Mouse (Mus musculus) cerebellum, adult 11-12 months (tissue): ENCODE results near the gene Acacb.

Source experiments
- DNase-seq: peaks from one replicate; pipeline ENCODE4 v3.0.0; 2022

The Acacb gene

DNA sequence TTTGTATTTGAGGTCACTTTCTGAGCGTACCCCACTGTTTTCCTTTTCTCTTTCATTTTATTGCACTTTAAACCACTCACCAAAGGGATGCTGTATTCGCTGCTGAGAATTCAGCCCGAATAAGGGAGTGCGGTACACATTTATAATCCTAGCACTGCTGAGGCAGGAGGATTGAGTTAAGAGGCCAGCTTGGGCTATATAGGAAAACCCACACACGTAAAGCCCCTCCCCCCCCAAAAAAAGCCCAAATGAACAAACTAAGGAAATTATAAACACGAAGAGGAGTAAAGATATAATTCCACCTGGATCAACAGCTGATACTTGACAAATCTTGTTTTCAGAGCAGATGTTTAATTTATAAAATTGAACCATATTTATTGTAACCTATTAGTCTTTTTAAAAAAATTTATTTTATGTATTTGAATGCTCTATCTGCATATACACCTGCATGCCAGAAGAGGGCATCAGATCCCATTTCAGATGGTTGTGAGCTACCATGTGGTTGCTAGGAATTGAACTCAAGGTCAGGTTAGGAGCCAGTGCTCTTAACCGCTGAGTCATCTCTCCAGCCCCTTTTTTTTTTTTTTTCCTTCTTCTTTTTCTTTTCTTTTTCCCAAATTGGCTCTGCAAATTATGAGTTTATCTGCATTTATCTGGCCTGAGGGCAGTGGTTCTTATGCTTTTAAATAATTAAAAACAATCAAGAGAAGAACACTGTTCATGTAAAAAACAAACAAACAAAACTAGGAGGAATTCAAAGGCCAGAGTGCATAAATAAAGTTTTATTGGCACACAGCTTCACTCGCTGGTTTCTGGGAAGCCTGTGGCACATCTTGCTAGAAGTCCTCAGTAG lies 30.4 kb downstream of the Acacb start:
- DNase-seq = no peak

DNA sequence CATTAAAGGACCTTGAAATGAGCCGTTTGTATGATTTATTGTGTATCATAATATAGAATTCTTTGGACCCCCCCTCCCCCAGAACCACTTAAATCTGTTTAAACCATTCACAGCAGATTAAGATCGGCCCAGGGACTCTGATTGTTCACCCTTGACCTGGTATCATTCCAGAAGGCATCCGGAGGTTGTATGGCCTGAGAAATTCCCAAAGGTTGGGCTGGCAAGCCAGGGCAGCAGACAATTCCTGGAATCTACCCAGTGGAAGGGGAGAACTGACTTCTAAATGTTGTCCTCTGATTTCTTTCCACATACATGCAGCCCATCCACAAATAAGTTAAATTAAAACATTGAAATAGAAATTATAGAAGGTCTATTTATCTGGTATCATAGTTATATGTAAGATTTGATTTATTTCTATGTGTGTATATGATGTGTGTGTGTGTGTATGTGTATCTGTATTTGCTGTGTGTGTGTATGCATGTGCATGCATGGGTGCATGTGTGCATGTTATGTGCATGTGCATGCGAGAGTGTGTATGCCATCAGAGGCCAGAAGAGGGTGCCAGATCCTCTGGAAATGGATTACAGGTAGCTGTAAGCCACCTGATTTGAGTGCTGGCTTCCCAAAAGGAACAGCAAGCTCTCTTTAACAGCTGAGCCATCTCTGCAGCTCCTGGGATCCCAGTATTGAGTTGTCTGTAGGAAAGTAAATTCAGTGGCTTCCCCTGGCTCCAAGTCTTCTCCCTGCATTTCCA lies 31.8 kb downstream of the Acacb start:
- no peak for DNase-seq

DNA sequence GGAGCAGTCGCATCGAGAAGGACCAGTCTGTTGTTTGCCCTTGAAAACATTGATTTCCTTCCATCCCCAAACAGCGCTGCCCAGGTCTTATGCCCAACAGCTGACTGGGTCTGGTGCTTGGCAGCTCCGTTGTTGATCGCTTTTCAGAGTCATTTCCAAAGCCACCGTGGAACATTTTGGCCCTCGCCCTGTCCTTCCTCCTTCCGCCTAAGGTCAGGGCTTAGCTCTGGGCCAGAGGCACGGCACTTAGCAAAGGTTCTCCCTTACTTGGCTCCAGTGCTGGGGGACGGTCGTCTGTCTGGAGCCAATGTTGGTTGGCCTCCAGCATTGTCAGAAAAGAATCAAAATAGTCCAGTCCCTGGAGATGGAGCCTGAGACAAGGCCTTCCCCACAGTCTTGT lies 33.2 kb downstream of the Acacb start:
- peak; percentile 8 for DNase-seq

DNA sequence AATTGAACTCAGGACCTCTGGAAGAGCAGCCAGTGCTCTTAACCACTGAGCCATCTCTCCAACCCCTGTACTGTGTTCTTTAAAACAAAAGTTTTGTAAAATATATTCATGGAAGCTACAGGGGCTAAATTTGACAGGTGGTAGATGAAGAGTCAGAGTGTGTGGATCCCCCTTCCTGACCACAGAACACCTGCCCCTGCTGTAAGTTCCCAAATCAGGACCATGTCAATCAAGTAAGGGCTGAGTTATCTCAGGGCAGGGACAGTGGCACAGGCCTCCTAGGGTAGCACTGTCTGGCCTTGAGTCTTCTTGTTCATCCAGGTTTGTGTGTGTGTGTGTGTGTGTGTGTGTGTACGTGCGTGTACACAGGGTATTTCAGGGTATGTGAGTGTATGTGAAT lies 37.2 kb downstream of the Acacb start:
- DNase-seq = no peak

DNA sequence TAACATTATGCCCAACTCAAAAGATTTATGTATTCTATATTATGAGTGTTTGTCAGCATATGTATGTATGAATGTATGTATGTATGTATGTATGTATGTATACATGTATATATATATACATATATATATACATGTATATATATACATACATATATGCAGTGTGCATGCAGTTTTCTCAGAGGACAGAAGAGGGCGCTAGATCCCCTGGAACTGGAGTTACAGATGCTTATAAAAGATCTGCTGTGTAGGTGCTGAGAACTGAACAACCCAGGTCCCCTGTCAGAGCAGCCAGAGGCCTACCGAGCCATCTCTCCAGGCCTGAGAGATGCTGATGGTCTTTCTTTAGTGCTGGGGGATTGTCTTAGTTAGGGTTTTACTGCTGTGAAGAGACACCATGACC lies 40.8 kb downstream of the Acacb start:
- DNase-seq = no peak

DNA sequence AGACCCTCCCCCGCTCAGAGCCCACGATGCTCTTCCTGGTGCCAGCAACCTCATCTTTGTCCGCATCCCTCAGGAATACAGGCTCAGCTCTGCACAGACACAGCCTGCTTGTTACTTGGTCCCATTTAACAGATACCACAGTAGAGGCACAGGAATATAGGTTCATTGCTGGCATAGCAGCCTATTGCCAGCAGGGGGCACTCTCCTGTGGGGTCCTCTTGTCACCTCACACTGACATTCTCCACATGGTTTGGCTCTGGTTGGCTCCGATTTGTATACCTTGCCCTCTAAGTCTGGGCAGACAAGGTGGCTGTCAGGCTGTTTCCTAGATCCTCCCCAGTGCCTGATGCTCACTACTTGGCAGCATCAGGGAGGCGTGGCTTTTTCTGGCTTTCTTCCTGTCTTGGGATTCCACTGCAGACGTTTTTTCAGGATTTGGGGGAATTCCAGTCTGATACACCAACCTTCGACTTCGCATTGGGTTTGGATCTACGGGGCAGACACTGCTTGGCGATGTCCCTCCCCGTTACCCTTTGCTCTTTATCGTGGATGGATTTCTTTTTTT lies 42.6 kb downstream of the Acacb start:
- no peak for DNase-seq

DNA sequence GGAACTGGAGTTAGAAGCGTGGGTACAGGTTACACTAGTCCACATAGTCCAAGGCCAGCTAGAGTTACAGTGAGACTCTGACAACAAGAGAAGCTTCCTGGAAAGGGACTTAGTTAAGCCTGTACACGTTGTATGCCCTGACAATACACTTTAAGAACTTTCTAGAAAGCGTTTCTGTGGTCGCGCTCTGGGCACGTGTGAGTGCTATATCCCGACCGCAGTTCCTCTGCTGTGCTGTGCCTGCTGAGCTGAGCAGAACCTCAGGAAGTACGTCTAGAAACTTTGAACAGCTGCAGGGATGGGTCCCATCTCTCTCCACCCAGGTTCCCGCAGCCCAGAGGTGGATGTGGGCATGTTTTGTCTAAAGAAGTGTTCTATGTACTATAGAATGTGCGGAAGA lies 47.8 kb downstream of the Acacb start:
- no peak for DNase-seq

DNA sequence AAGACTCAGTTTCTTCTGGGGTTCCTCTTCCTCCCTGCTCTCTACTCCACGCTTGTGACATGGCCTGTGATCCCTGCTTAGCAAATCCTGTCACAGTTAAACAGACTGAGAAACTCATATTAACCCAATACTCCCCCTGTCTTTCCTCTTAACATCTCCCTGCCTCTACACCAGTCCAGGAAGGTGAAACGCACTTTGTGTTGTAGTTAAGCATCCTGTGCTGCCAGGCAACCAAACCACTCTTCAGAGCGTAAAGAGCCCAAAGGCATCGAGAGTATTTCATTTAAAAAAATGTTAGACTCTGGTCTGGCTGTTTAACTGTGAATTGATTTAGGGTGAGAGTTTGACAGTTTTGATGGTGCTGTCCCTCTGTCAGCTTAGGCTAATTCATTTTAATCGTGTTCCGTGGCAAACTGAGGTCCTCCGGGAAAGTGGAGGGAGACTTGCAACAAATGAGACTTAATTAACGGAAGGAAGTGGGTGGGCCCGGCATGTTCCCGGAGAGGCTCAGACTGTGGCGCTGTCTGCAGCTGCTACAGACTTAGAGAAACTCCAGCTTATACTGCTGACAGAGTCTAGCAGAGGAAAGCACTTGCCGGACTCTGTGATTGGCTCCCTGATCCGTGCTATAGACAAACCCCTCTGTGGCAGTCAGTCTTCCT lies 52.9 kb downstream of the Acacb start:
- no peak for DNase-seq

DNA sequence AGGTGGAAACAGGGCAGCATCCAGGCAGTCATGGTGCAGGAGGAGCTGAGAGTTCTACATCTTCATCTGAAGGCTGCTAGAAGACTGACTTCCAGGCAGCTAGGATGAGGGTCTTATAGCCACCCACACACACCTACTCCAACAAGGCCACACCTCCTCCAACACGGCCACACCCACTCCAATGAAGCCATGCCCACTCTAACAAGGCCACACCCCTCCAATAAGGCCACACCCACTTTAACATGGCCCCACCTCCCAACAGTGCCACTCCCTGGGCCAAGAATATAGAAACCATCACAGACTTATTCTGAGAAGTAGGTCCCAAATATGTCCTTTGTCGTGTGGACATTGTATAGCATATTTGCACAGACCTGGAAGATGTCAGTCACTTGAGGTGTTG lies 59.8 kb downstream of the Acacb start:
- no peak for DNase-seq

DNA sequence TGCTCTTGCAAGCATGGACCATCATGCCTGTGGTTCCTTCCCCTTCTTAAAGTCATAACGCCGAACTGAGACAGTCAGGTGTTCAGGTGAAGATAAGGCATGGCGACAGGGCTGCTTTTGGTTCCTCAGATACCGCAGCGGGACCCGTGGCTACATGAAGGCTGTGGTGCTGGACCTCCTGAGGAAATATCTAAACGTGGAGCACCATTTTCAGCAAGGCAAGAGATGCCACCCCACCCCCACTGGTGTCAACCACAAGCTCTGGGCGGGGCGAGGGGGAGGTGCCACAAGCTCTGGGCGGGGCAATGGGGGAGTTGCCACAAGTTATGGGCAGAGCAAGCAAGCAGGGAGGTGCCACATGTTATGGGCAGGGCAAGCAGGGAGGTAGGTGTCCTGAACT lies 66.8 kb downstream of the Acacb start:
- DNase-seq = no peak

DNA sequence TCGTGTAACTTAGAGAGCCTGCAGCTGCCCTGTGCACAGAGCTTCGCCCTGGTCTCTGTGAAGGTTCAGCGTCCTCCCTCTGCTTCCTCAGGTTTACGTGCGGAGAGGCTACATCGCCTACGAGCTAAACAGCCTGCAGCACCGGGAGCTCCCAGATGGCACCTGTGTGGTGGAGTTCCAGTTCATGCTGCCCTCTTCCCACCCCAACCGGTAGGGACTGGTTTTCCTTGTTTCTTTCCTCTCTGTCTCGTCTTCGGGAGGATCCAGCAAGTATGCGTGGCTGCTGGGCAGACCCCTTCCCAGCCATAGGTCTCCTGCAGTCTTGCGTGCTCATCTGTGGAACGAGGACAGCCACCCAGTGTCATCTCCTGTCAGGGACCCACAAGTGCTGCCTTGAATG lies 72.4 kb downstream of the Acacb start:
- DNase-seq = no peak

DNA sequence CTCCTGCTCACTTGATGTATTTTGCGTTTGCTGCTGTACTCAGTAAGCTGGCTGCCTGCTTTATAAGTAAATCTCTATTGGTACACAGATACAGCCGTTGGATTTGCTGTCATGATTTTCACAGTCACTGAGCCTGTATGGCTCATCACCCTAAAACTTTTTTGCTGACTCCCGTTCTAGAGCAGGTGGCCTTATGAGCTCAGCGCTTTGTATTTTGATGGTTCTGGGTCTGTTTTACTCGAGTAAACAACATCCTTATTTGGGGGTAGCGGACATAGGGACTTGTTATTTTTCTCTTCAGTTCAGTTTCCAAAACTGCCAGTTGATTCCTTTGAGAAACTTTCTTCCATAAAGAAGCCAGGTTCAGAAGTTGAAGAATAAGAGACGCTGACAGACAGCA lies 79.7 kb downstream of the Acacb start:
- no peak for DNase-seq

DNA sequence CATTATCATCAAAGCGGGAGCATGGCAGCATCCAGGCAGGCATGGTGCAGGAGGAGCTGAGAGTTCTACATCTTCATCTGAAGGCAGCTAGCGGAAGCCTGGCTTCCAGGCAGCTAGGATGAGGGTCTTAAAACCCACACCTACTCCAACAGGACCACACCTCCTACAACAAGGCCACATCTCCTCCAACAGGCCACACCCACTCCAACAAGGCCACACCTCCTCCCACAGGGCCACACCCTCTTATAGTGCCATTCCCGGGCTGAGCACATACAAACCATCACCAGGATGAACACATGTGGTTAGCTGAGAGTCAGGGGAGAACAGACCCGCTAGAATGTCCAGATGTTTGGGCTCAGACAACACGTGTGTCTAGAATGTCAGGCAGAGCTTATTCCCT lies 82.6 kb downstream of the Acacb start:
- no peak for DNase-seq

DNA sequence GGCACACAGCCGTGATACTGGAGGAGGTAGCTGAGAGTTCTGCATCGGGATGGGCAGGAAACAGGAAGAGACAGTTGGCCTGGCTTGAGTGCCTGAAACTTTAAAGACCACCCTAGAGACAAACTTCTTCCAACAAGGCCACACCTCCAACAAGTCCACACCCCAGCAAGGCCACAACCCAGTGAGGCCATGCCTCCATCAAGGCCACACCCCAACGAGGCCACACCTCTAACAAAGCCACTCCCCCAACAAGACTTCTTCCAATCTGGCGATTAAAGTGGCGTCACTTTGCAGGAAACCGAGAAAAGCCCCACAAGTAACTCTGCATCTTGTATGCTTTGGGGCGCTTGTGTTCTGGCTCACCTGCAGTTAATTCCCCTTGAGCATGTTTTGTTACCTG lies 92.6 kb downstream of the Acacb start:
- no peak for DNase-seq

DNA sequence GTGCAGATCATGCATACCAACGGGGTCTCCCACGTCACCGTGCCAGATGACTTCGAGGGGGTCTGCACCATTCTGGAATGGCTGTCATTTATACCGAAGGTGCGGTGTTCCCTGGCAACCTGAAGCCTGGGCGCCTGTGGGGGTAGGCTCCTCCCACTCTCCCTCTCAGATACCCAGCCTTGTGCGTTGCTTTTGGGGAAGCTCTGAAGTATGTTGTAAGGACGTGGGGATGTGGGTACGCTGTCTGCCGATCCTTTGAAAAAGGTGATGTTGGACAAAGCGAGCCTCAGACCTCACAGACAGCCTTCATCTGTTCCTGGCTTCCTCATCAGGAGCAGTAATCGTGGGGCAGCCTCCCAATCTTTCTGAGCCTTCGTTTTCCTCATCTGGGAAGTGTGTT lies 93.4 kb downstream of the Acacb start:
- DNase-seq = no peak

DNA sequence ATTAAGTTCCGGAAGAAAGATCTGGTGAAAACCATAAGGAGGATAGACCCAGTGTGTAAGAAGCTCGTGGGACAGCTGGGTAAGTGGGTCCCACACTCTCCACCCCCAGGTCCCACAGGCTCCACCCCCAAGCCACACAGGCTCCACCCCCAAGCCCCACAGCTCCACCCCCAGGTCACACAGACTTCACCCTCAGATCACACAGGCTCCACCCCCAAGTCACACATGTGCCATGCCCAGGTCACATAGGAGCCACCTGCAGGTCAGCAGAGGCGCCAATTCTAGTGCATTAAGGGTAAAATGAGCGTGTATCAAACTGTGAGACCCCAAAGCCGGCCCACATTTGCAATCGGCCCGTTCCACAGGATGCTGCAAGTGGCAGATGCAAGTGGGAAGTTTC lies 100.1 kb downstream of the Acacb start:
- DNase-seq = no peak

DNA sequence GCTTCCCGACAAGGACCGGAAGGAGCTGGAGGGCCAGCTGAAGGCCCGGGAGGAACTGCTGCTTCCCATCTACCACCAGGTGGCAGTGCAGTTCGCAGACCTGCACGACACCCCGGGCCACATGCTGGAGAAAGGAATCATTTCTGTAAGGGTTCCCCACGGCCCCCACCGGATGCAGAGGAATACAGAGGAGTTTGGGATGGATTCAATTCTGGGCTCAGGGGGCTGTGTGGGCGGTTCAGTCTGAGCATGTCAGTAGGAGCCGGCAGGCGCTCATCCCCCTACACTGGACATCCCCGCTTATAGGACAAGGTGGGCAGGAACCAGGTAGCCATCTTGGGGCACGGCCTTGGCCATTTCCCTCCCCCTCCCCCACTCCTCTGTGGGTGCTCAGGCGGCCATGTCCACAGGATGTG lies 101.8 kb downstream of the Acacb start:
- DNase-seq = peak; percentile 28

DNA sequence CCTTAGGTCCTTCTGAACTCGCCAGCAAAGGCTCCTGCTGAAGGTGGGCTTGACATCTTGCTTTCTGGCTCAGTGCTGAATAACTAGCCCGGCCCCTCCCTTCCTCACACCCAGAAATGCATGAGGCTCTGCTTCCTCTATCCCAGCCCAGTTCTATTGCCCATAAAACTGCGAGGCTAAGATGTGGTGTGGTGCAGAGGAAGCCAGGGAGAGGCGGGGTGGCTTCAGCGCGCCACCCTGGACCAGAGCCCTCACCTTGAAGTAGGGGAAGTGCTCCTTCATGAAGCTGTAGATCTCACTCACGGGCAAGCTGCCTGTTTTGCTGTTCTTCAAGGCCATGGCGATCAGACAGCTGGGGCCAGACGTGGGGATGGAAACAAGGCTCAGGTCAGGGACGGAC lies 113.2 kb downstream of the Acacb start:
- no peak for DNase-seq

DNA sequence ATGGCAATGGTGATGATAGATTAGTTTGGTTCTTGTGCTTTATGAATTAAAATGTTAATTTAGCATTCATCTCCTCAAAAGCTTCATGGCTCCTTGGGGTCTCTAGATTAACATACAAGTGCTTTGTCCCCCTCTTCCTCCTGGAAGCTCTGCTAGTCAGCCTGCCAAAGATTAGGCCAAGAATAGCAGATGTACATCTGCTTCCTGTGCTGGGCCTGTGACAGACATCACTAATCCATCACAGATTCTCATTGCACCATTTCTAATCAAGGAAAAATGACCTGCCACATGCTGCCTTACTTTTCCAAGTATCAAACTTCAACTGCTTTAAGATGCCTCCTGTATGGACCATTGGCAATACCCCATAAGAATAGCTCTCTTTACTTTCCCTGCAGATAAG lies 115.2 kb downstream of the Acacb start:
- DNase-seq = no peak

DNA sequence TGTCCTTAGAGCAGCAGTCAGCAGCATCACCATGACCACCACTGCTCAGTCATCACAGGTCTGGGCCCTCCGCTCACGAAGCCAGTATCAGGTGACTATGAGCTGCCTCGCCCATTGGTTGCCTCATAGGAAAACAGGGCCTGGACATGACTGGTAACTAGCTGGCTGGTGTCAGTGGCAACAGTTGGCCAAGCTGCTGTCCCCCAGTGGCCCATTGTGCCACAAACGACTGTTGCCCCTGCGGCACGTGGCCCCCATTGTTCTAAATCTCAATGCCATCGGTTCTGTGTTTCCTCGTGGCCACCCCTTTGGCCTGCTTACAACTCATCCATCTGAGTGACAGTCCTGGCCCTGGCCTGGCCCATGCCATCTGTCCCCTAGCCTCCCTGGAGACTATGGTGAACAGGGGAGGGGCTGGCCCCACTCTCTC lies 117.7 kb downstream of the Acacb start:
- DNase-seq = peak; percentile 4

DNA sequence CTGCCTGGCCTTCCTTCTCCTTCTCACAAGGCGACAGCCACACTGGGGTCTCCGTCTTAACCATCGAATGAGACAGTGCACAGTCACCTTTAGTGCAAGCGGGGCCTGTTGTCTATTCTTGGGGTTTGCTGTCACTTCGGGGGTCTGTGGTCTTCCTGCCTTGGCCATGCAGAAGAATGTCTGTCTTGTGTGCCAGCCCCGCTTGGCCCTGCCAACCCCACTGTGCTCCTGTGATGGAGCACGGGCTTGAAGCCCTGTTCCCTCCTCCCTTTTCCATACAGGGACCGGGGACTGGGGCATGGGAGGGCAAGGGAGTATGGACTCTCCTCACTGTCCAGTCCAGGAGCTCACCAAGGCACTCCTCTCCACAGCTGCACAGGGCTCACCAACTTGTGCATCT lies 118.5 kb downstream of the Acacb start:
- no peak for DNase-seq

DNA sequence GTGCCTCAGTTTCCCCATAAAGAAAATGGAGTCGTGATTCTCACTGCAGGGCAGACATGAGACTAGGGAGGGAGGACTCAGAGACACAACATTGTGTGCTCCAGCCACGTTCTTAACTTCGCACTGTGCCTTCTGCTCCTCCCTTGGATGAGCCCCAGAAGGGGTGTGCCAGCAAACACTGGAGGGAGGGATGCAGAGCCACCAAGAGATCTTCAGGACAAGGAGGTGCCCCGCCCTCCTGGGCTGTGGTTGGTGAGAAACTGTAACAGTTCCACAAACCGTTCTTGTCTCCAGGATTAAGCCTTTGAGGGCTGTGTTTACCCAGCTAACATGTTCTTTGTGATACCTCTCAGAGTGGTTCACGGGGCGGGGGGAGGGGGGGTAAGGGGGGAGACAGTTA lies 122.3 kb downstream of the Acacb start:
- no peak for DNase-seq

DNA sequence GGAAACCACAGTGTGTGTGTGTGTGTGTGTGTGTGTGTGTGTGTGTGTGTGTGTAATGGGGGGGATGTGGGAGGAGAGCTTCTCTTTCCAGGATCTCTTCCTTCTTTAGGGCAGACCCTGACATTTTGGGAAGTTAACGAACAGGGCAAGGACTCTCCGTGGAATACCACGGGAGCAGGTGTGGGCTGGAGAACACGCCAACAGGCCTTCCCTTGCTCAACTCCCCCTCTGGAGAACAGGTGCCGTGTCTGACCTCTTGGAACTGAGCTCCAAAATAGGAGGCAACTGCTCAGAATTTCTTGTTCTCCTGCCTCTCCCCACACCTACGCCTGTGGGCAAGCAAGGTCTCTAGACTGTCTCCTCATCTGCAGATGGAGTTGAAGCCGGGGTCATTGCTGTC lies 123.2 kb downstream of the Acacb start:
- DNase-seq = no peak

DNA sequence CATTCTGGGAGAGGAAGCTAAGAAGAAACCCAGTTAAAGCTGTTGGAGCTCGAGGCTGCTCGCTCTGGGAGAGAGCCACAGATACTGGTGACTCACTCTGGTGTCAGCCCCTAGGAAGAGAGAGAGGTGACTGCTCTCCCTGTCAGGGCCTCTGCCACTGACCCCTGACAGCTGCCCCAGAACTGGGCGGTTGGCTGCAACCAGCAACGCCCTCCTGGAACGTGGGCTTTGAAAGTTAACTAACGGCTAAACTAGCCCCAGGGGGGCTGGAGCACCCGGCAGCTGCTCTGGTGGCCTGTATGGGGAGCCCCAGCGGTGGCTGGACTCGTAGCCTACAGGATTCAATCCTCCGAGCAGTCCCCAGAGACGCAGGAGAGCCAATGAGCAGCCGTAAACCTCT lies 123.6 kb downstream of the Acacb start:
- DNase-seq = no peak
